ENCODE assay signal across 8 mouse cellular contexts in the genomic region with DNA sequence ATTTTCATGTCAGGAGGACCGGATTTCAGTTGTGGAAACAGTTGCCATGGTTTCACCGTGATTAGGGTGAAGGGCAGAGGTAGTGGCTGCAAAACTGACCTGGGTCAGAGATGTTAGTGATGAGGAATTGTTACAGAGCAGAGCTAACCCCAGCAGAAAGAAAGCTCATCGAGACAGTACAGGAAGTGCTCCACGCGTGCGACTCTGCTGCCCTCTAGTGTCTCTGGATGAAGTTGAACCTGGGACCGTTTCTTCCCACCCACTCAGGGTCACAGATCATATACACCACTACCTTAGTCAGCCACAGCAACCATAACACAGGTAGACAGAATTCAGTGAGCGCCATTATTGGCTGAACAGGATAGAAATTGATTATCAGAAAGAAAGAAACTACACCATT.
DNase-seq lines count a peak whose midpoint lies in the region; ATAC-seq and TF ChIP-seq lines count a peak whose summit lies in the region.

No protein-coding gene starts in this region.

- peak; percentile 24 for DNase-seq in kidney, adult 2 months
- no peak for DNase-seq in kidney, adult 11 months
- peak; percentile 82 for DNase-seq in ZHBTc4 (ENCODE audit: low read depth, low spot score)
- no peak for DNase-seq in T-cell, adult 2 months (ENCODE audit: low spot score)

- no peak for TF ChIP-seq POLR2A in kidney, adult 2 months (IDR thresholded peaks at IDR 0.05; ENCODE audit: low read depth, low read length)

- ATAC-seq in embryonic facial prominence, embryonic 13.5 days (ENCODE audit: insufficient number of reproducible peaks, insufficient read depth, low FRiP score, low TSS enrichment, low read depth), result peak; percentile 37; the same call in 1 of the 2 replicates
- peak; percentile 86 for ATAC-seq in hindbrain, embryonic 15.5 days (ENCODE audit: low FRiP score, low read depth)
- ATAC-seq in limb, embryonic 13.5 days (ENCODE audit: low FRiP score, low read depth), result peak; percentile 76; the same call in 1 of the 2 replicates
- ATAC-seq in neural tube, embryonic 12.5 days (ENCODE audit: low FRiP score, low read depth), result peak; percentile 48; the same call in 1 of the 2 replicates

- no peaks in the 10 kb centered on the region for H3K27me3 ChIP-seq in kidney, adult 2 months (replicated peaks; ENCODE audit: control insufficient read depth, insufficient read depth, low read length)
- H3K27me3 ChIP-seq in embryonic facial prominence, embryonic 13.5 days, result no peaks in the 10 kb centered on the region
- no peaks in the 10 kb centered on the region for H3K27me3 ChIP-seq in hindbrain, embryonic 15.5 days
- H3K27me3 ChIP-seq in limb, embryonic 13.5 days, result no peaks in the 10 kb centered on the region
- no peaks in the 10 kb centered on the region for H3K27me3 ChIP-seq in neural tube, embryonic 12.5 days (replicated peaks)

- H3K36me3 ChIP-seq in kidney, adult 2 months (ENCODE audit: control insufficient read depth, insufficient read depth, low read length), result no peaks in the 10 kb centered on the region
- H3K36me3 ChIP-seq in embryonic facial prominence, embryonic 13.5 days, result no peaks in the 10 kb centered on the region
- H3K36me3 ChIP-seq in hindbrain, embryonic 15.5 days, result no peaks in the 10 kb centered on the region
- H3K36me3 ChIP-seq in limb, embryonic 13.5 days, result no peaks in the 10 kb centered on the region
- no peaks in the 10 kb centered on the region for H3K36me3 ChIP-seq in neural tube, embryonic 12.5 days

- no peaks in the 10 kb centered on the region for H3K9me3 ChIP-seq in embryonic facial prominence, embryonic 13.5 days
- no peaks in the 10 kb centered on the region for H3K9me3 ChIP-seq in hindbrain, embryonic 15.5 days
- no peaks in the 10 kb centered on the region for H3K9me3 ChIP-seq in limb, embryonic 13.5 days
- H3K9me3 ChIP-seq in neural tube, embryonic 12.5 days, result no peaks in the 10 kb centered on the region

- no peak overlapping the region for H3K4me3 ChIP-seq in kidney, adult 2 months (ENCODE audit: insufficient read depth, low read depth, low read length)
- H3K4me3 ChIP-seq in embryonic facial prominence, embryonic 13.5 days, result no peak overlapping the region
- H3K4me3 ChIP-seq in hindbrain, embryonic 15.5 days, result no peak overlapping the region
- no peak overlapping the region for H3K4me3 ChIP-seq in limb, embryonic 13.5 days
- H3K4me3 ChIP-seq in neural tube, embryonic 12.5 days, result no peak overlapping the region

- H3K27ac ChIP-seq in kidney, adult 2 months (ENCODE audit: insufficient read depth, low read depth, low read length), result no peak overlapping the region
- H3K27ac ChIP-seq in embryonic facial prominence, embryonic 13.5 days, result no peak overlapping the region
- H3K27ac ChIP-seq in hindbrain, embryonic 15.5 days (replicated peaks), result no peak overlapping the region
- no peak overlapping the region for H3K27ac ChIP-seq in limb, embryonic 13.5 days
- H3K27ac ChIP-seq in neural tube, embryonic 12.5 days, result no peak overlapping the region

- no peak overlapping the region for H3K9ac ChIP-seq in embryonic facial prominence, embryonic 13.5 days
- H3K9ac ChIP-seq in hindbrain, embryonic 15.5 days, result no peak overlapping the region
- H3K9ac ChIP-seq in limb, embryonic 13.5 days, result no peak overlapping the region
- no peak overlapping the region for H3K9ac ChIP-seq in neural tube, embryonic 12.5 days

- peak; percentile 89 for TF ChIP-seq CTCF in kidney, adult 2 months (conservative IDR thresholded peaks at IDR 0.05; ENCODE audit: insufficient read depth, insufficient read length, low read depth, low read length)

- H3K4me1 ChIP-seq in kidney, adult 2 months (ENCODE audit: control insufficient read depth, insufficient read depth, low read length), result no peaks in the 10 kb centered on the region
- no peaks in the 10 kb centered on the region for H3K4me1 ChIP-seq in embryonic facial prominence, embryonic 13.5 days
- H3K4me1 ChIP-seq in hindbrain, embryonic 15.5 days (replicated peaks), result no peaks in the 10 kb centered on the region
- no peaks in the 10 kb centered on the region for H3K4me1 ChIP-seq in limb, embryonic 13.5 days
- H3K4me1 ChIP-seq in neural tube, embryonic 12.5 days, result no peaks in the 10 kb centered on the region

- no peak overlapping the region for H3K4me2 ChIP-seq in embryonic facial prominence, embryonic 13.5 days
- no peak overlapping the region for H3K4me2 ChIP-seq in hindbrain, embryonic 15.5 days
- no peak overlapping the region for H3K4me2 ChIP-seq in limb, embryonic 13.5 days (replicated peaks)
- no peak overlapping the region for H3K4me2 ChIP-seq in neural tube, embryonic 12.5 days (replicated peaks)

- whole genome bisulfite sequencing in kidney, adult 2 months, result 8% methylated on average over 8 of the region's 8 CpGs
- WGBS in embryonic facial prominence, embryonic 13.5 days, result 11% methylated on average over 8 of the region's 8 CpGs
- WGBS in hindbrain, embryonic 15.5 days, result 14% methylated on average over 8 of the region's 8 CpGs
- 9% methylated on average over 8 of the region's 8 CpGs for WGBS in limb, embryonic 13.5 days
- WGBS in neural tube, embryonic 12.5 days, result 13% methylated on average over 8 of the region's 8 CpGs

Comparison
In these comparisons a context has a peak if more than half of its experiments do, and no peak if none do; other contexts are left out.
1. DNase-seq: peak in kidney, adult 2 months (single experiment) and ZHBTc4 (single experiment); none in kidney, adult 11 months (single experiment) and T-cell, adult 2 months (single experiment).
2. Peak in every context shown above with its lines, with median percentiles within 50 percentile points of each other: ATAC-seq.